Mouse (Mus musculus): ENCODE data around the gene Vmn1r151. TPM values are rescaled to one million over a fixed set of nuclear protein-coding genes. Genes with fewer than 3 reads are reported as not detected.
"Not testable (repeated sequence)": the region's sequence is repeated elsewhere in the genome, so short reads cannot be mapped to it uniquely, and the experiment has no call there.

Gene Vmn1r151
- not detected in 2 replicates for polyA plus RNA-seq (2014; fragmentation: Nextera tagmentation; extraction: Ambion mirVana)

- not testable (repeated sequence) for H3K36me3 ChIP-seq (ENCODE audit: control insufficient read depth, insufficient read depth, low read length); H3K4me3 ChIP-seq (ENCODE audit: low read depth, low read length); H3K4me1 ChIP-seq (ENCODE audit: control insufficient read depth, insufficient read depth, low read length); H3K4me2 ChIP-seq (ENCODE audit: low read depth); H3K9me3 ChIP-seq (ENCODE audit: control insufficient read depth, low read length); ATAC-seq (ENCODE audit: insufficient read depth, low FRiP score, low TSS enrichment); DNase-seq (ENCODE audit: low spot score); H3K27me3 ChIP-seq (ENCODE audit: control insufficient read depth, insufficient read depth, low read length); H3K9ac ChIP-seq (ENCODE audit: low read length); H3K27ac ChIP-seq (ENCODE audit: low read depth, low read length)
- 40% methylated on average over 1 of the region's 3 CpGs for WGBS
Measured at GRCm38 (mm10) chr7:22499578-22499977, at the start of gene Vmn1r151. TSS of gene Vmn1r151 (minus strand) at chr7:22499678.

- not testable (repeated sequence) for H3K9ac ChIP-seq (ENCODE audit: low read length)
Measured at GRCm38 (mm10) chr7:22534787-22535186, 35.3 kb upstream of the Vmn1r151 start, which contains the start of gene Gm8677. TSS of gene Gm8677 (minus strand) at chr7:22534887.

GRCm38 (mm10) chr7:22522667-22523066, 23.2 kb upstream of the Vmn1r151 start, which contains the start of gene Vmn1r152:
TSS of gene Vmn1r152 (plus strand) at chr7:22522967.
- not testable (repeated sequence) for H3K9me3 ChIP-seq (ENCODE audit: control insufficient read depth, low read length); H3K4me2 ChIP-seq (ENCODE audit: low read depth); H3K4me1 ChIP-seq (ENCODE audit: control insufficient read depth, insufficient read depth, low read length); H3K27me3 ChIP-seq (ENCODE audit: control insufficient read depth, insufficient read depth, low read length); H3K27ac ChIP-seq (ENCODE audit: low read depth, low read length); H3K9ac ChIP-seq (ENCODE audit: low read length); H3K36me3 ChIP-seq (ENCODE audit: control insufficient read depth, insufficient read depth, low read length); DNase-seq (ENCODE audit: low spot score); H3K4me3 ChIP-seq (ENCODE audit: low read depth, low read length); ATAC-seq (ENCODE audit: insufficient read depth, low FRiP score, low TSS enrichment)
- no CpG with 5 or more reads among the region's 3 CpGs for WGBS

More at GRCm38 (mm10) chr7:22534787-22535186, 35.3 kb upstream of the Vmn1r151 start, which contains the start of gene Gm8677:
- no CpG with 5 or more reads among the region's 1 CpGs for WGBS
- not testable (repeated sequence) for ATAC-seq (ENCODE audit: insufficient read depth, low FRiP score, low TSS enrichment); H3K36me3 ChIP-seq (ENCODE audit: control insufficient read depth, insufficient read depth, low read length); H3K27me3 ChIP-seq (ENCODE audit: control insufficient read depth, insufficient read depth, low read length); H3K9me3 ChIP-seq (ENCODE audit: control insufficient read depth, low read length); H3K4me3 ChIP-seq (ENCODE audit: low read depth, low read length); DNase-seq (ENCODE audit: low spot score); H3K4me1 ChIP-seq (ENCODE audit: control insufficient read depth, insufficient read depth, low read length); H3K27ac ChIP-seq (ENCODE audit: low read depth, low read length); H3K4me2 ChIP-seq (ENCODE audit: low read depth)

DNA sequence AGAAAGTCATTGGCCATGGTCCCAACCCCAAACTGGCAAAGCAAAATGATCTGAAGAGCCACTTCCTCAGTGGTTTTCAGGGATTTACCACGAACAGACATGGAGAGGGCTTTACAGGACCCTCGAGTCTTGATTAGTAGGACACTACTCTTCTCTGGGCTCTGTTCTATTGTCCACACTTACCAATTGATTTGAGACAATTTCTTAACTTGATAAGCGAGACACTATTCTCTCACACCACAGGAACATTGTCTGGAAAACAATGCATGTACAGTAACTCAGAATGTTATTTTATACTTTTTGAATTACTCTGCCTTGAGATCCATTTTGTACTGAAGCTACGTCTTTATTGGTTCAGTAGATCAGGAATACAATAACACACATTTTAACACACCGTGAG, 35.5 kb downstream of the Vmn1r151 start, which contains the start of gene Gm10665:
Gene Gm10665, minus strand, starts transcription at position 101 of the 400 bp plus-strand sequence.
- not testable (repeated sequence) for H3K9ac ChIP-seq (ENCODE audit: low read length); H3K4me3 ChIP-seq (ENCODE audit: low read depth, low read length); H3K4me2 ChIP-seq (ENCODE audit: low read depth); H3K27me3 ChIP-seq (ENCODE audit: control insufficient read depth, insufficient read depth, low read length); H3K36me3 ChIP-seq (ENCODE audit: control insufficient read depth, insufficient read depth, low read length); H3K4me1 ChIP-seq (ENCODE audit: control insufficient read depth, insufficient read depth, low read length); H3K9me3 ChIP-seq (ENCODE audit: control insufficient read depth, low read length); DNase-seq (ENCODE audit: low spot score); ATAC-seq (ENCODE audit: insufficient read depth, low FRiP score, low TSS enrichment); H3K27ac ChIP-seq (ENCODE audit: low read depth, low read length)
- no CpG with 5 or more reads among the region's 5 CpGs for WGBS

Other genes starting within 250 kb of the Vmn1r151 start
- not detected in 2 replicates for gene Gm4187, start 170.0 kb downstream of the Vmn1r151 start, polyA plus RNA-seq (2014; fragmentation: Nextera tagmentation; extraction: Ambion mirVana)
- gene Gm8660, start 128.6 kb downstream of the Vmn1r151 start, polyA plus RNA-seq (2014; fragmentation: Nextera tagmentation; extraction: Ambion mirVana): not detected in 2 replicates
- not detected in 2 replicates for gene Vmn1r148, start 86.1 kb downstream of the Vmn1r151 start, polyA plus RNA-seq (2014; fragmentation: Nextera tagmentation; extraction: Ambion mirVana)
- gene Vmn1r149, start 61.4 kb downstream of the Vmn1r151 start, polyA plus RNA-seq (2014; fragmentation: Nextera tagmentation; extraction: Ambion mirVana): not detected in 2 replicates
- gene Gm10665, start 35.6 kb downstream of the Vmn1r151 start, polyA plus RNA-seq (2014; fragmentation: Nextera tagmentation; extraction: Ambion mirVana): not detected in 2 replicates
- gene Vmn1r152, start 23.3 kb upstream of the Vmn1r151 start, polyA plus RNA-seq (2014; fragmentation: Nextera tagmentation; extraction: Ambion mirVana): not detected in 2 replicates
- not detected in 2 replicates for gene Gm8677, start 35.2 kb upstream of the Vmn1r151 start, polyA plus RNA-seq (2014; fragmentation: Nextera tagmentation; extraction: Ambion mirVana)
- gene Gm4201, start 65.7 kb upstream of the Vmn1r151 start, polyA plus RNA-seq (2014; fragmentation: Nextera tagmentation; extraction: Ambion mirVana): not detected in 2 replicates
- not detected in 2 replicates for gene Gm4565, start 88.4 kb upstream of the Vmn1r151 start, polyA plus RNA-seq (2014; fragmentation: Nextera tagmentation; extraction: Ambion mirVana)
- not detected in 2 replicates for gene Vmn1r155, start 158.3 kb upstream of the Vmn1r151 start, polyA plus RNA-seq (2014; fragmentation: Nextera tagmentation; extraction: Ambion mirVana)
- not detected in 2 replicates for gene Gm8693, start 192.6 kb upstream of the Vmn1r151 start, polyA plus RNA-seq (2014; fragmentation: Nextera tagmentation; extraction: Ambion mirVana)
- not detected in 2 replicates for gene Gm4567, start 220.0 kb upstream of the Vmn1r151 start, polyA plus RNA-seq (2014; fragmentation: Nextera tagmentation; extraction: Ambion mirVana)